8 mouse cellular contexts compared by ENCODE assay signal in the genomic region with DNA sequence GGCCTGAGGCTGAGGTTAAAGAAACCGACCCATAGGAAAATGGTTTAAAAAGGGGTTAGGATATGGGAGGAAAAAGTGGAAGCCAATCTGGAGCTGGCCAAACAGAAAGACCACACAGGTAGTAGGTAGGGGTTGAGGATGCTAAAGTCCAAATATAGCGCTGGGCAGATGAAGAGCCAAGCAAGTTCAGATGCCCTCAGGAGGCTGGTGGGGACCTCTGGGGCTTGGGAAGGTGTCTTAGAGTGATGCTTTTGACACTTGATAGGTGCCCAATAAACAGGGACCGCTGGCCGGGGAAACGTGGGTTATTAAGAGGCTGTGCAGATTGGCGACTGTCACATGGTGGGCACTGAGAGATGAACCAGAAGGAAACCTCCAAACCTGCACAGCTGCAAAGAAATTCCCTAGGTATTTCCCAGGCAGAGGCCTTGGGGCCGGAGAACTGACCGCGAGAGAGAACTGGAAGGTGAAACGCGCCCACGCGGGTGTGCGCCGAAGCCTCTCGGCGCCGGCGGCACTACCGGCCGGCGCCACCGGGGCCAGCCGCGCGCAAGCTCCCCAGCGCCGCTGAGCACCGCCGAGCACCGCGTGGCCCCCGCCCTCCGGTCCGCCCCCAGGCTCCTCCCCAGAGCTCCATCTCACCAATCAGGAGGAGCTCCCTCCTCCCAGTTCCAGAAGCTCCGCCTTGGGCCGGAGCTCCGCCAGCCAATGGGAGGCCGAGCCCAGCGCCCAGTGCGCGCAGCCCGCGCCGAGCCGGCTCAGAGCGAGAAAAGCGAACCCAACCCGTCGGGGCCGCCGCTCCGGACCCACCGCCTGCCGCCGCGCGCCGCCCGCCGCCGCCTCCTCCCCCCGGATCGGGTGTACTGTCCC. TPM values are rescaled to one million over a fixed set of nuclear protein-coding genes. Genes with fewer than 3 reads are reported as not detected.
DNase-seq lines count a peak whose midpoint lies in the region; ATAC-seq and TF ChIP-seq lines count a peak whose summit lies in the region.

A gene (plus strand): TSS at position 761 of the 870 bp plus-strand sequence.

- 2% methylated on average over 64 of the region's 64 CpGs for WGBS in hindbrain, embryonic 10.5 days
- WGBS in lung, embryonic 15.5 days = 2% methylated on average over 61 of the region's 64 CpGs
- 3% methylated on average over 64 of the region's 64 CpGs for WGBS in olfactory bulb, adult 2 months

- DNase-seq in Muller cell, postnatal 12 days (ENCODE audit: inconsistent ontology term) = peak; percentile 97
- DNase-seq in cerebellum, adult 9-10 months = peak; percentile 92
- peak; percentile 93 for DNase-seq in hindbrain, embryonic 10.5 days (ENCODE audit: low spot score)
- DNase-seq in layer of hippocampus, adult 9-10 months (ENCODE audit: low spot score) = peak; percentile 76
- peak; percentile 88 to 90 for DNase-seq in thymus, adult 18-20 months

- peak; percentile 70 for TF ChIP-seq CTCF in olfactory bulb, adult 2 months (IDR thresholded peaks at IDR 0.05; ENCODE audit: insufficient read depth, low read depth, low read length)

- peak; percentile 51 for TF ChIP-seq POLR2A in olfactory bulb, adult 2 months (IDR thresholded peaks at IDR 0.05; ENCODE audit: insufficient read depth, low read depth, low read length)

- peaks cover 13% of the 10 kb centered on the region for H3K4me1 ChIP-seq in hindbrain, embryonic 10.5 days (replicated peaks)
- H3K4me1 ChIP-seq in lung, embryonic 15.5 days = peaks cover 20% of the 10 kb centered on the region
- H3K4me1 ChIP-seq in olfactory bulb, adult 2 months (ENCODE audit: control insufficient read depth, insufficient read depth, low read length) = peaks cover 2% of the 10 kb centered on the region; the same call in 1 of the 2 replicates

- peak within 1 kb of the TSS; percentile 69 for H3K27ac ChIP-seq in hindbrain, embryonic 10.5 days
- H3K27ac ChIP-seq in lung, embryonic 15.5 days = no peak within 1 kb of the TSS
- H3K27ac ChIP-seq in olfactory bulb, adult 2 months (ENCODE audit: insufficient read depth, low read depth, low read length) = no peak within 1 kb of the TSS

- peak within 1 kb of the TSS; percentile 44 for H3K9ac ChIP-seq in lung, embryonic 15.5 days

- H3K36me3 ChIP-seq in hindbrain, embryonic 10.5 days = no peaks in the 10 kb centered on the region
- no peaks in the 10 kb centered on the region for H3K36me3 ChIP-seq in lung, embryonic 15.5 days

- peak; percentile 99 for ATAC-seq in frontal cortex, adult (ENCODE audit: low TSS enrichment)
- peak; percentile 99 for ATAC-seq in lung, embryonic 15.5 days (ENCODE audit: borderline replicate concordance, extremely low read depth, low FRiP score, low TSS enrichment)

- H3K27me3 ChIP-seq in hindbrain, embryonic 10.5 days (ENCODE audit: insufficient read depth, poor library complexity, severe bottlenecking) = peaks cover 51% of the 10 kb centered on the region
- H3K27me3 ChIP-seq in lung, embryonic 15.5 days = peaks cover 25% of the 10 kb centered on the region

- H3K9me3 ChIP-seq in hindbrain, embryonic 10.5 days = peaks cover 5% of the 10 kb centered on the region; the same call in 1 of the 2 replicates
- H3K9me3 ChIP-seq in lung, embryonic 15.5 days = no peaks in the 10 kb centered on the region

- H3K4me3 ChIP-seq in hindbrain, embryonic 10.5 days = peak within 1 kb of the TSS; percentile 68
- peak within 1 kb of the TSS; percentile 54 for H3K4me3 ChIP-seq in lung, embryonic 15.5 days
- H3K4me3 ChIP-seq in olfactory bulb, adult 2 months (ENCODE audit: insufficient read depth, low read depth, low read length) = peak within 1 kb of the TSS; percentile 78

- H3K4me2 ChIP-seq in lung, embryonic 15.5 days = peak within 1 kb of the TSS; percentile 76

RNA-seq across cellular contexts. Expression of the gene that starts here (rescaled TPM):
- polyA plus RNA-seq in hindbrain, embryonic 10.5 days (2016; fragmentation: Nextera tagmentation; extraction: Ambion mirVana) = 0.21 and 0.58 TPM in 2 replicates
- polyA plus RNA-seq in lung, embryonic 15.5 days (2015; fragmentation: Nextera tagmentation; extraction: Ambion mirVana) = 3.7 and 3.9 TPM in 2 replicates
- not detected in 2 replicates for polyA plus RNA-seq in olfactory bulb, adult 2 months (2012; ENCODE audit: insufficient read depth, insufficient read length, low replicate concordance, missing spikeins)

Comparison
In these comparisons a context has a peak if more than half of its experiments do, and no peak if none do; other contexts are left out.
1. Peak in DNase-seq, H3K4me3 ChIP-seq and H3K27ac ChIP-seq in hindbrain, embryonic 10.5 days; RNA of the gene not detected or under 1 TPM.